Mouse (Mus musculus) olfactory bulb, adult 2 months (tissue): Measurements from ENCODE around the gene Sez6.

Experiments
- CTCF ChIP-seq: fragments of 200-500 bp; IDR thresholded peaks from 2 replicates; pipeline ENCODE4 v1.5.1; 2012; ENCODE audit warnings: low read depth, mild to moderate bottlenecking, low read length, moderate library complexity; ENCODE audit not compliant: insufficient read depth
- POLR2A ChIP-seq: fragments of 200-500 bp; IDR thresholded peaks from 2 replicates; pipeline ENCODE4 v1.6.1; 2012; ENCODE audit warnings: mild to moderate bottlenecking, low read depth, low read length, moderate library complexity; ENCODE audit not compliant: insufficient read depth

DNA sequence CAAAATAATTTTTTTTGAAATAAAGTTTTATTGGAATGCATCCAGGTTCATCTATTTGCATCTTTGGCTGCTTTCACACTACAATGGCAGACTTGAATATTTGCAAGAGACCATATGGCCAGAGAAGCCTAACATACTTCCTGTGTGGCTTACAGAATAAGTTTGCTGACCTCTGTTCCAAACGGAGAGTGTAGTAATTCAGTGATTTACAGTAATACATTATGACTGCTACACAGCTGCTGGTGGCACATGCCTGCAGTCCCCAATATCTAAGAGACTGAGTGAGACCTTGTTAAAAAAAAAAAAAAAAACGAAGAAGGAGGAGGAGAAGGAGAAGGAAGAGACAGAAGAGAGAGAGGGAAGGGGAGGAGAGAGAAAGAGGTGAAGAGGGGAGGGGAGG is 41.1 kb upstream of the Sez6 start:
- TF ChIP-seq CTCF (no peak), POLR2A (no peak)
